Mouse (Mus musculus) CD4-positive helper T cell, adult 2 months (primary cell): ENCODE data around the gene Rasgef1b.

ENCODE experiments used
- DNase-seq: peaks from one replicate; pipeline ENCODE4 v3.0.0-alpha.2; 2012; ENCODE audit warnings: low read depth, missing footprints, low spot score

The Rasgef1b gene

DNA sequence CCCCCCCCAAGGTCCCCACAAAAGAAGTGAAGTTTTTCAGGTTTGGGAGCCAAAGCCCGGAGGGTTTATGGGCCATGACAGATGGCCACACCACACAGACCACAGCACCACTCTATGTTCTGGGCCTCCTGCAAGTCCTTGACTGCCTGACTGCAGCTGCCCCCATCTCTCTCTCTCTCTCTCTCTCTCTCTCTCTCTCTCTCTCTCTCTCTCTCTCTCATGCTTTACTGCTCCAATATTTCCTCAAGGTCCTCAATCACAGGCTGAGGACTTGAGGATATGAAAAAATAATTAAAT is 232.8 kb downstream of the Rasgef1b start:
- no peak for DNase-seq

DNA sequence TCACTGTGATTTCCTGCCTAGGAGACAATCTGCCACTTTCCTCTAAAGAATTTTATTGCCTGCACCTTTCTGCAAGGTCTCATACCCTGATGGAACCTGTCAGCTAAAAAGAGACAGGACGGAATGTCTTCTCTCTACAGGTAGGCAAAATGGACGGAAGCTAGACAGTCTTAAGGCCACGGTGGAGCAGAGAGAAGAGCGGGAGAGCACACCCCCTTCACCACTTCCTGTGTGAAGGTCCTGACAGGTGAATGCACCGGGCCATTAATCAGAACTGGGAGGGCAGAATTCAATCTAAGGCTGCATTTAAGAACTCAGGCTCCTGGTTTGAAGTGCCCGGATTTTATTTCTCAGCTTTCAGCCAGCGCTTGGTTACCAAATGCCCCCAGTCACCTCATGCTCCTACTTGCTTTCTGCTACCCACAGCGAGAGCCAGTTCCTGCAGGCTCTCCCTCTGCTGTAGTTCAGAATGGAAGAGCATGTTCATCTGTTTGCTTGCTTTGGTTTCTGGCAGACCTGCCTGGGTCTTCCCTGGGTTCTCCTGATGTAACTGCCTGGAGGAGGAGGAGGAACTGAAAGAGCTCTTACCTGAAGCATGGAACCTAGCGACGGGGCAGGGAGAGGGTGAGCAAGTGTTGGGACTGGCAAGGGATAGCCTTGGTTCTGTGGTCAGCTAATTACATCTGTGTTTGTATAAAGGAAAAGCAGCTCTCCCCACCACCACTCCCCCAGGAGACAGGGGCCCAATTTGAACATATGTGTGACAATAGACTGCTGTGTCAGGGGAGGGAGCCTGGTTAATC is 233.3 kb downstream of the Rasgef1b start:
- DNase-seq, result peak; percentile 59

DNA sequence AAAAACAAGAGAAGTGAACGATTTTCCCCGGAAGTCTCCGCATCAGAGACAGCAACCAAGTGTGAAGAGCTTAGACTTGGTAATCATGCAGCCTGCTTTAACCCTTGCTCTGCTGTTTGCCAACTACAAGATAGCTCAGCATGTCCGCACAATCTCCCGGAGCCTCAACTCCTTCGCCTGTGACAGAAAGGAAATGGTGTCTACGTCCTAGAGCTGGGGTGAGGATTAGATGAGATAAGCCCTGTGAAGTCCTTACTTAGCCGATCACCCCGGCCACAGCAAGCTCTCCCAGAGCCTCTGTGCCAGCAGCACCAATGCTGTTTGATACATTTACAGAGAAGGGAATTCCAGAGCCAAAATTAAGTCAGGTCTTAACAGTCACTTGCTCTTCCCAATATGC is 235.0 kb downstream of the Rasgef1b start:
- no peak for DNase-seq

GRCm38 (mm10) chr5:99493017-99493416 is 235.8 kb downstream of the Rasgef1b start:
- DNase-seq, result no peak

DNA sequence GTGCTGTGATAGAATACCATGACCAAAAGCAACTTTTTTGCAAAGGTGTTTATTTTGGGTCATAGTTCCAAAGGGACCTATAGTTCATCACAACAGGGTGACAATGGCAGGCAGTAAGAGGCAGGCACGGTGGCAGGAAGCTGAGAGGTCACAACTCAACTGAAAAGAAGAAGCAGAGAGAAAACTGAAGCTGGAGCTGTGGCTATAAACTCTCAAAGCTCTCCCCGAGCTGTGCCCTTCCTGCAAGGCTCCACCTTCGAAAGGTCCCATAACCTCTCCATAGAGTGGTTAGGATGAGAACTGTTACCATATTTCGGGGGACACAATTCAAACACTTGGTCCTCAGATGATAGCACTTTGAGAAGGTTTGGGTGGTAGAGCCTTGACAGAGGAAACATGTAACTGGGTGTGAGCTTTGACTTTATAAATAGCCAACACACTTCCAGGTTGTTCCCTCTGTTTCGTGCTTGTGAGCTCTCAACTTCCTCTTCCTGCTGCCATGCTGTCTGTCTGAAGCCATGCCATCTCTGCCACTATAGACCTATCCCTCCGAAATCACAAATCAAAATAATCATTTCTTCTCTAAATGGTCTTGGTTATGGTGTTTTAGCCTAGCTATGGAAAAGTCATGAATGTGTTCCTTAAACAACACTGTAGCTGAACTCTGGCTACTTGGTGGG is 240.2 kb downstream of the Rasgef1b start:
- DNase-seq, result no peak

DNA sequence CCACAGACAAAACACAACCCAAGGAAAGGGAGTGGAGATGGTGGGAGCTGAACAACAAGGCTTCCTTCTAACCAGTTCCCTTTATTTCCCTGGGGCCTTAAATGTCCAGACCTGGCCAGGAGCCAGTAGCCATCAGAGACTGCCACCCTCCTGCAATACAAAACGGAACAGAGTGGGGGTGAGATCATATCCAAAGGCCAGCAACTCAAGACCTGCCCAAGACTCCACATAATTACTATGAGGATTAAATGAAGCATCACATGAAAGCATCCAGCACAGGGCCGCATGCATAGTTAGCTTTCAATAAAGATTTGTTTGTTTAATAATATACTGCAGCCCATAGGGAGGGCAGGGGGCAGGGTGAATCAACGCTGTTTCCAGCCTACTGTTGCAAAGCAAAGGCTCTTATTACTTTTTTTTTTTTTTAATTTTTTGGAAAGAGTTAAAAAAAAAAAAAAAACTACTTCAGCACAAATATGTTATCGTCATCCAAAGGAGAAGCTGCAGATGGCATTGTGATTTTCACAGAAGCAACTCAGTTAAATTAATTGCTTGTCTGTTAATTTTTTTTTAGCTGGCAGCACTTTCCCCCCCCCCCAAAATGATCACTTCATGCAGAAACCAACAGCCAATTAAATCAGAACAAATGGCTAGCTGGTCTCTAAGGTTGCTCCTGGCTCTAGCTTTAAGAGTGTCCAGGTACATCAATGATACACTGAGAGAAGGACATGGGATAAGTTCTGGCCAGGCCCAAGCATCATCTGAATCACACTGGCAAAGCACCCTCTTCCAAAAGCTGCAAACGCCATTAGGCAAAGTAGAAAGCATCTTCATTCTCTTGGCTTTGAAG is 241.6 kb downstream of the Rasgef1b start:
- no peak for DNase-seq

DNA sequence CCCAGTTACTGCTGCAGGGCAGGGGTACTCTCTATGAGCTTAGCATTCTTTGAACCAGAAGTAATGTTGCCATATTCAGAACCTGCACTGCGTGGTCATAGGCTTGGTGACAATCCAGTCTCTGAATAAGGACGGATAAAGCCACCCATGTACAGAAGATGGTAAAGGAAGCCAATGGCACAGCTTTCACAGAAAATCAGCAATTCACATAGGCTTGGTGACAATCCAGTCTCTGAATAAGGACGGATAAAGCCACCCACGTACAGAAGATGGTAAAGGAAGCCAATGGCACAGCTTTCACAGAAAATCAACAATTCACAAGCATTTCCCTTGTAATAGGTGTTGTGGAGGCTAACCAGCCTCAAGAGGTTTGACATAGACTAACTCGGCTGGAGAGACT is 245.7 kb downstream of the Rasgef1b start:
- no peak for DNase-seq

- no peak for DNase-seq
Observed at GRCm38 (mm10) chr5:99482524-99482923, 246.3 kb downstream of the Rasgef1b start.

DNA sequence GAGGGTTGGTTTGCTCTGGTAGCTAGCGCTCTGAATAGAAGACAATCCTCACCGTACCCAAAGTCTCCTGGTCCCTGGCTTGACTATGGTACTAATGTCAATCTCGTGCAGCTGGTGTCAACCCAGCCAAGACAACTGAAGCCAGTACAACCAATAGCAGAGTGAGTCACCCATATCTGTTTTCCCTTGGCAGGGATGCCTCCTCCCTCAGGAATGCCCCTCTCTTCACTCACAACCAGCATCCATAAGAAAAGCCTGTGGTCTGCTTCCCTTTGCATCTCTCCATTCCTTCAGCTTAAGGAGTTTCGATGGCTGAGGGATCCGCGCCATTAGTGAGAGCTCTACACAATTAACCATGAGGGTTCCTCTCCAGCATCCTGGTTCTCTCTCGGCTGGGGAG is 246.8 kb downstream of the Rasgef1b start:
- DNase-seq, result no peak

DNA sequence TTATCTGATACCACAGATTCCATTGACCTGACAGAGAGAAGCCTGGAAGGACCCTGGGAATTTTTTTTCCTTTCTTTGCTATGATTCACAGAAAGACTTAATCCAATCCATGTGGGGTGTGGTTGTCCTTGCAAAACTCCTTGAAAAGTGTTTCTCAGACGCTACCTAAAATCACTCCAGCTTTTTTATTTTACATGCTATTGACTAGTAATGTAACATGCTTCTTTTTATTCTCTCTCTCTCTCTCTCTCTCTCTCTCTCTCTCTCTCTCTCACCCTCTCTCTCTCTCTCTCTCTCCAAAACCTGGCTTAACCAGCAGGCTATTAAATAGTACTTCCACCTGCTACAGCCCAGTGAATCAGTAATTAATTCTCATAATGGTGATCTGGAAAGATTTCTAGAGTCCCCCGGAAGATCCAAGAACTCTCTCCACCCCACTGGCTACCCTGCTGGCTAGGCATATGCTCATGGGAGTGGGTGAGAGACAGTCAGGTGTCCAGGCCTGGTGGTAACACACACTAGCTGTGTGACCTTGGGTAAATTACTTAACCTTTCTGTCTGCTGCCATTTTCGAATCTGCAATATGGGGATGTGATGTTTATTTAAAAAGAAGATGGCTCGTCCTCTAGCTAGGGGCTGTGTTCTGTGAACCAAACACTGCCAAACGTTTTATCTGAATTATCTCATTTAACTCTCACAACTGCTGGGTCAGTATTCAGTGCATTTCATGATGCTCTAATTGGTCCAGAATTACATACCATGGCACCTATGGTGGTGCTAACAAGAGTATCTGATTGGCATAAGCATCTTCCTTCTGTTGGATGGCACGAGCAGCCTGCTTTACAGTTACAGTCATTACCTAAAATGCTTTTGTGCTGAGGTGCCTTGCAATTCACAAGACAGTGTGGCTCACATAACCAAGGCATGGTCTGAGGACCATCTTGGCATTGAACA is 248.5 kb downstream of the Rasgef1b start:
- no peak for DNase-seq

GRCm38 (mm10) chr5:99479263-99480077 is 249.4 kb downstream of the Rasgef1b start:
- no peak for DNase-seq

DNA sequence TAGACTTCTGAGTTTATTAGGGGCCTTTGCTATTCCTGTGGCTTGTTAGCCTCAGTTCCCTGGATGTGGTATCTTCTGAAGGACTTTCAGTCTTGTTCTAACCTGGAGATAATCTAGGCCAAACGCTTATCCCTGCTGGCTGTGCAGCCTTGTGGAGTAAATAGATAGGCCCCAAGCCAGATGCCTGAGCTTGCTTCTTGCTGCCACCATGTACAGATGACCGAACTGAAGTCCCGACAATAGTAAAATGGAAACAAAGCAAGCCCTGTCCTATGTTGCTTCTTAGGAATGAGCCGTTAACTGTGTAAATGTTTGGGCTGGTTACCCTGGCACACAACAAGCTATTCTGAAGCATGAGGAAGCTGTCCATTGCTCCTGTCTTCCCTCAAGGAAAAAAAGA is 250.1 kb downstream of the Rasgef1b start:
- no peak for DNase-seq

GRCm38 (mm10) chr5:99477420-99477815 is 251.4 kb downstream of the Rasgef1b start:
- peak; percentile 17 for DNase-seq

DNA sequence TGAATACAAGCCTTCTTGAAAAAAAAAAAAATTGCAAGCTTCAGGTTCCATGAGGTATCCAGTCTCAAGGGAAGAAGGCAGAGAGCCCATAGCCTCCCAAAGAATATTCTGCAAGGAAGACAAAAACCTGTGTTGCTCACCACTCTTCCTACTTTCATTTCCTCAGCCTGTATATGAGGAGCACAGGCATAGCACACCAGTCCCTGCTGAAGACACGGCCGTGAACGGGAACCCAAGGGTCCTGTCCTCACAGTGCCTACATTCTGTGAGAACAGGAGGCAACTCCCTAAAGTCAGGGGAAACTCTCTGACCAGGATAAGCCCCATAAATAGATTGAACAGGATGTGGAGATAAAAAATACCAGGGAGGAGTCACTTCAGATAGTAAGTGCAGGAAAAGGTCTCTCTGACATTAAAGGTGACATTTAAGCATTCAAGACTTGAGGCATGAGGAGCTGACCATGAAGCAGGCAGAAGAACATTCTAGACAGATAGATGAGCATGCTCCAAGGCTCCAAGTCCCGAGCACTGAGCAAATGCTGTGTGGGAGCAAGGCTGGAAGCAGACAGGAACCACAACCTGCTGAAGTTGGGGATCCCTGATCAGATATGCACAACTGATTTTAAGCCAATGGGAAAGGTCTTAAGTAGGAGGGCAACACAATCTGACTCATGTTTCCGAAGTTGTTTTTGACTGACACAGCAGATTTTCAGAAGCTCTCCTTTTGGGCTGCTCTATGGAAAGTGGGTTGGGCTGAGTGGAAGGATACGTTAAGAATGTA is 252.0 kb downstream of the Rasgef1b start:
- no peak for DNase-seq

DNA sequence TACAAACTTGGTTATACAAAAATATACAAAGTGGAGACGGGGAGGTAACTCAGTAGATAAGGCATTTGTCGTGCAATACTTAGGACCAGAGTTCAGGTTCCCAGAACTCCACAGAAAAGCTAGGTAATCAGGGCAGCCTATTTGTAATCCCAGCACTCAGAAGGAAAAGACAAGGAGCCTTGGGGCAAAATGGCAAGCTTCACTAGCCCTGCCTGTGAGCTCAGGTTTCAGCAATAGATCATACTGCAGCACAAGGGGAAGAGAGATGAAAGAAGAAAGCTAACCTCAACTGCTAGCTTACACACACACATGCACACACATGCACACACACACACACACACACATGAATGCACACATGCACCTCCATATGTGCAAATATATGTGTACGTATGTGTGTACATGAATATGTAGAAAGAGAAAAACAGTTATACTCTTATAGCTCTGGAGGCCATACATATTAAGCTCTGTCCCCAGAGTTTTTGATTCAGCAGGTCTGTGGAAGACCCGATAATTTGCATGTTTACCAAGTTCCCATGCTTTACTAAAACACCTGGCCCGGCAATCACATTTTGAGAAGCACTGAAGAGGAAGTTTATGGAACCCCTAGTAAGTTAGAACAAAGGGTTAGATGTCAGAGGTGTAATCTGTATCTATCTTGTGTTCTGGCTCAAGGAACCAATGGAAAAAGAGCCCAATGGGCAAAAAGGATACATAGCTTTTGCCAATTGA is 256.1 kb downstream of the Rasgef1b start:
- DNase-seq, result no peak

DNA sequence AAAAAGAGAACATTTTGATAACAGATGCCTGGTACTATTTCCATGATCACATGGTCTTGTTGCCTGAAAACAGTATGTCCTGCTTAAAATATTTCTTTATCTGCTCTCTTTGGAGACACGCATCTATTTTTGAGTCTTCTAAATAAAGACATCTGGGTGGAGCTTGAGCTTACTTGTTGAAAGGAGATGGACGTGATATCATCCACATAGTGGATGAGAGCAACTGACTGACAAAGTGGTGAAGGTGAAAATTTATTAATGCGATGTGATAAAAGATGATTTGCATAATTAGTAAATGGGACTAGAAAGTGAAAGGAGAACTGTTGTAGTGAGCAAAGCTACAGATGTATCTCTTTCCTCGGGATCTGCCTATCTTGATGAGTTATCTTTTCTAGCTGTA is 257.1 kb downstream of the Rasgef1b start:
- no peak for DNase-seq

DNA sequence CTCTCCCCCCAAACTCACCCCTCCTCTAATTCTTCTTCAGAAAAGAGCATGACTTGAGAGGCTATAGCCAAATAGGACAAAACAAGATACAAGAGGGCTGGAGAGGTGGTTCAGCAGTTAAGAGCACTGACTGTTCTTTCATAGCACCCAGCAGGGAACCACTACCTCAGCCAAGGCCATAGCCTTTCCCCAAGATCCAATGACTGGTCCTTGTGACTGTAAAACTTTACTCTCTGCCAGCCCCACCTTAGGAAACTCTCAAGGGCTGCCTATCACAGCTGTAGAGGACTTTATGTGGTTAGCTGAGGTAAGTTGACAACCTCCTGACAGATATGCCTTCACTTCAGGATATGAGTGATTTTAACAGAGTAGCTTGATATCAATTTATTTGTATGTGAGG is 258.3 kb downstream of the Rasgef1b start:
- DNase-seq, result no peak

DNA sequence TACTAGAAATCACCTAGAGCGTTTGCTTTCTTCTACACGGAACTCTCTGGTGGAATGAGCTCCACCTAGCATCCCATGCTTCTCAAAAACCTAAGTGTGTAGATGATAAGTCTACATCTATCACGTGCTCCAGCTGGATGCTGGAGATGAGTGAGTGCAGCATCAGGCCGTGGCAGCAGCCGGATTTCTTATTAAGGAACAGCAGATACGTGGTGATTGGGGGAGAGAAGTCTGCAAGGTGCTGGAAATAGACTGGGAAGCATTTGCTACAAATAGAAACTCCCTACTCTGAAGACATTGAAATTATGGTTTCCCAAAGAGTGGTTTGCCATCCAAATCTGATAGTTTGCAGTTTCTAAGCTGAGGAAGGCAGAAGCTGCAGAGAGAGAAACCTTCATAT is 269.9 kb downstream of the Rasgef1b start:
- DNase-seq, result no peak

GRCm38 (mm10) chr5:99457291-99457690 is 271.6 kb downstream of the Rasgef1b start:
- no peak for DNase-seq
